Mouse (Mus musculus) hindbrain, embryonic 14.5 days (tissue): ENCODE results near the gene Rab30. TPM values are rescaled to one million over a fixed set of nuclear protein-coding genes. Genes with fewer than 3 reads are reported as not detected.
A peak's percentile ranks its signal among the peaks of the same experiment; 100 is the strongest.

Experiments
- ATAC-seq: fragments of 200-750 bp; cut with Nextera tagmentation; 2 replicates; pipeline ENCODE4 v1.8.0; 2017; ENCODE audit warnings: moderate number of reproducible peaks, mild to moderate bottlenecking, moderate TSS enrichment, moderate library complexity; ENCODE audit not compliant: low FRiP score
- DNase-seq: peaks from one replicate; pipeline ENCODE4 v3.0.0-alpha.2; 2015; ENCODE audit warnings: low spot score
- H3K27ac ChIP-seq: fragments of 300-500 bp; sonication (generic); 2 replicates; pipeline ENCODE4 v1.5.1; 2014; ENCODE audit warnings: mild to moderate bottlenecking, moderate library complexity
- H3K27me3 ChIP-seq: fragments of 300-500 bp; sonication (generic); 2 replicates; pipeline ENCODE4 v1.6.1; 2014; ENCODE audit warnings: mild to moderate bottlenecking, low read length, mixed read lengths; ENCODE audit not compliant: control insufficient read depth, insufficient read depth
- H3K36me3 ChIP-seq: fragments of 300-500 bp; sonication (generic); replicated peaks from 2 replicates; pipeline ENCODE4 v1.6.1; 2014; ENCODE audit not compliant: control insufficient read depth, insufficient read depth
- H3K4me1 ChIP-seq: fragments of 300-500 bp; sonication (generic); replicated peaks from 2 replicates; pipeline ENCODE4 v1.6.1; 2014; ENCODE audit warnings: antibody characterized with exemption, low read length, mixed read lengths; ENCODE audit not compliant: control insufficient read depth, insufficient read depth
- H3K4me2 ChIP-seq: fragments of 300-500 bp; sonication (generic); replicated peaks from 2 replicates; pipeline ENCODE4 v1.6.1; 2014; ENCODE audit warnings: mild to moderate bottlenecking, moderate library complexity
- H3K4me3 ChIP-seq: fragments of 300-500 bp; sonication (generic); replicated peaks from 2 replicates; pipeline ENCODE4 v1.5.1; 2014; ENCODE audit warnings: mild to moderate bottlenecking, low read length
- H3K9ac ChIP-seq: fragments of 300-500 bp; sonication (generic); 2 replicates; pipeline ENCODE4 v1.6.1; 2014
- H3K9me3 ChIP-seq: fragments of 300-500 bp; sonication (generic); 2 replicates; pipeline ENCODE4 v1.6.1; 2016; ENCODE audit warnings: low read length; ENCODE audit not compliant: control insufficient read depth
- WGBS: fragments of 180-500 bp; shearing (Covaris S2); extraction: QIAGEN DNeasy Blood & Tissue Kit; methylation state at CpG from one replicate; pipeline ENCODE4 v1.1.7; 2014; 5-methylcytosine and 5-hydroxymethylcytosine counted together
- polyA plus RNA-seq: library from polyadenylated mRNA; unstranded; fragments of >200 nt; fragmentation: Nextera tagmentation; extraction: Ambion mirVana; gene quantifications from 2 replicates; pipeline ENCODE4 v1.2.1, GENCODE M21; 2014

Gene Rab30
- polyA plus RNA-seq, 1 experiment from 2014 or later: 24.2 TPM

GRCm38 (mm10) chr7:92740411-92741115 is 840 bp upstream of the Rab30 start:
- peak overlapping the region; percentile 97 for H3K27ac ChIP-seq
- DNase-seq (no peak), ATAC-seq (no peak)
- no peaks in the 10 kb centered on the region for H3K27me3 ChIP-seq
- WGBS: 3% methylated on average over 23 of the region's 23 CpGs
- peaks cover 41% of the 10 kb centered on the region for H3K4me1 ChIP-seq
- H3K36me3 ChIP-seq: peaks cover 24% of the 10 kb centered on the region
- no peaks in the 10 kb centered on the region for H3K9me3 ChIP-seq
- peak overlapping the region; percentile 88 for H3K4me2 ChIP-seq
- H3K9ac ChIP-seq: peak overlapping the region; percentile 98
- peak overlapping the region; percentile 82 for H3K4me3 ChIP-seq

- H3K27ac ChIP-seq: peak overlapping the region; percentile 97
- H3K4me1 ChIP-seq: peaks cover 41% of the 10 kb centered on the region
- 1% methylated on average over 9 of the region's 9 CpGs for WGBS
- peaks cover 16% of the 10 kb centered on the region for H3K36me3 ChIP-seq
- H3K9me3 ChIP-seq: no peaks in the 10 kb centered on the region
- H3K9ac ChIP-seq: peak overlapping the region; percentile 67
- DNase-seq (no peak), ATAC-seq (peak; percentile 40)
- peak overlapping the region; percentile 82 for H3K4me3 ChIP-seq
- peak overlapping the region; percentile 88 for H3K4me2 ChIP-seq
- no peaks in the 10 kb centered on the region for H3K27me3 ChIP-seq
Observed at GRCm38 (mm10) chr7:92741861-92742249, 452 bp downstream of the Rab30 start.

GRCm38 (mm10) chr7:92742341-92742741 is 938 bp downstream of the Rab30 start:
- H3K4me1 ChIP-seq: peaks cover 40% of the 10 kb centered on the region
- peak overlapping the region; percentile 67 for H3K9ac ChIP-seq
- peak overlapping the region; percentile 82 for H3K4me3 ChIP-seq
- H3K36me3 ChIP-seq: peaks cover 14% of the 10 kb centered on the region
- no peaks in the 10 kb centered on the region for H3K27me3 ChIP-seq
- DNase-seq: peak; percentile 61
- H3K9me3 ChIP-seq: no peaks in the 10 kb centered on the region
- H3K4me2 ChIP-seq: peak overlapping the region; percentile 88
- ATAC-seq: no peak
- under 1% methylated on average over 16 of the region's 16 CpGs for WGBS
- H3K27ac ChIP-seq: peak overlapping the region; percentile 97; the same call in 1 of the 2 replicates

- H3K36me3 ChIP-seq: peaks cover 13% of the 10 kb centered on the region
- 2% methylated on average over 6 of the region's 6 CpGs for WGBS
- ATAC-seq (no peak), DNase-seq (no peak)
- peaks cover 36% of the 10 kb centered on the region for H3K4me1 ChIP-seq
- H3K9me3 ChIP-seq: no peaks in the 10 kb centered on the region
- no peaks in the 10 kb centered on the region for H3K27me3 ChIP-seq
- peak overlapping the region; percentile 67 for H3K9ac ChIP-seq
- H3K4me2 ChIP-seq: peak overlapping the region; percentile 88
- H3K27ac ChIP-seq: no peak overlapping the region
- H3K4me3 ChIP-seq: peak overlapping the region; percentile 82
Observed at GRCm38 (mm10) chr7:92742774-92743173, 1.4 kb downstream of the Rab30 start.

GRCm38 (mm10) chr7:92743325-92743724 is 1.9 kb downstream of the Rab30 start:
- DNase-seq (no peak), ATAC-seq (no peak)
- peak overlapping the region; percentile 67 for H3K9ac ChIP-seq
- no peaks in the 10 kb centered on the region for H3K9me3 ChIP-seq
- H3K4me1 ChIP-seq: peaks cover 30% of the 10 kb centered on the region
- H3K4me3 ChIP-seq: peak overlapping the region; percentile 82
- H3K36me3 ChIP-seq: peaks cover 7% of the 10 kb centered on the region
- H3K27ac ChIP-seq: no peak overlapping the region
- H3K4me2 ChIP-seq: peak overlapping the region; percentile 88
- no peaks in the 10 kb centered on the region for H3K27me3 ChIP-seq
- 10% methylated on average over 6 of the region's 6 CpGs for WGBS

DNA sequence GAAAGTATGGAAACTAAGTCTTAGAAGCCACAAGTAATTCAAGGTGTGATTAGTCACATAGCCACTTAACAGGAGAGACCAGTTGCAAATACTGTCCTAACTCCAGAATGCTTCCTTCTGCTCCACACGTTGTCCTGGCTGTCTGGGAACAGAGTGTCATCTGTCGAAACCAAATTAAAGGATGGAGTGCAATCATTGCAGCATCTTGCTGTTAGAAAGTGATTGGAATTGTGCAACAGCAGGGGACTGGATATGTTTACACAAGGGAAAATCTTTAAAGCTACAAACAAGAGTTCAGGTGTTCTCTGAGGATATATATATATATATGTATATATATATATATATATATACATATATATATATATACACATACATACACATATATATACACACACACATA is 9.0 kb downstream of the Rab30 start:
- Histone ChIP-seq H3K9ac (no peak overlapping the region), H3K4me2 (no peak overlapping the region), H3K27me3 (no peaks in the 10 kb centered on the region), H3K9me3 (no peaks in the 10 kb centered on the region), H3K4me1 (no peaks in the 10 kb centered on the region), H3K36me3 (no peaks in the 10 kb centered on the region), H3K27ac (no peak overlapping the region), H3K4me3 (no peak overlapping the region)
- ATAC-seq (no peak), DNase-seq (no peak)
- 60% methylated on average over 2 of the region's 2 CpGs for WGBS

GRCm38 (mm10) chr7:92758067-92758466 is 16.7 kb downstream of the Rab30 start:
- Histone ChIP-seq H3K4me2 (no peak overlapping the region), H3K9ac (no peak overlapping the region), H3K27me3 (no peaks in the 10 kb centered on the region), H3K36me3 (no peaks in the 10 kb centered on the region), H3K4me1 (no peaks in the 10 kb centered on the region), H3K9me3 (no peaks in the 10 kb centered on the region), H3K27ac (no peak overlapping the region), H3K4me3 (no peak overlapping the region)
- no peak for ATAC-seq
- no peak for DNase-seq
- 85% methylated on average over 5 of the region's 5 CpGs for WGBS

- DNase-seq: no peak
- Histone ChIP-seq H3K4me1 (0 out of 2 replicates have a peak, but pooled peaks cover 5% of the 10 kb centered on the region), H3K27me3 (no peaks in the 10 kb centered on the region), H3K9me3 (no peaks in the 10 kb centered on the region), H3K9ac (no peak overlapping the region), H3K36me3 (no peaks in the 10 kb centered on the region), H3K4me3 (no peak overlapping the region), H3K4me2 (no peak overlapping the region), H3K27ac (no peak overlapping the region)
- ATAC-seq: no peak
- WGBS: 85% methylated on average over 6 of the region's 6 CpGs
Observed at GRCm38 (mm10) chr7:92760651-92761050, 19.2 kb downstream of the Rab30 start.

DNA sequence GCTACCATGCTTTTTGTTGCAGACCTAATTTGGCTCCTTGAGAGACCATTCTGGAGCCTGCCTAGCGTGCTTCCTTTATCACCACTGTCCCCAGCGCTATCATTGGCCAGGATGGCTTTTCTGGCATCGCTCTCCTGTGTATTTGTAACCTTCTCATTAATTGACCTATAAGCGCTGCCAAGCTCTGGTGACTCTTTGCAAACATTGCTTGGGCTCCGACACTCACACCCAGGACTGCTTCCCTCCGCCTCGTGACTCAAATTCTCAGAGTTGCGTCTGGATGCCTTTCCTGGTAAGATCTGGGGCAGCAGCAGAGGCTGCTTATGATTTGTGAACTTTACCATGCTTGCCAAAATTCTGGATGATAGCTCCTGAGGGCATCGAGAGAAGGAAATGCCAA is 19.8 kb downstream of the Rab30 start:
- Histone ChIP-seq H3K36me3 (no peaks in the 10 kb centered on the region), H3K4me3 (no peak overlapping the region), H3K9ac (no peak overlapping the region), H3K9me3 (no peaks in the 10 kb centered on the region), H3K27me3 (no peaks in the 10 kb centered on the region), H3K4me1 (peaks cover 9% of the 10 kb centered on the region; the same call in 1 of the 2 replicates), H3K27ac (no peak overlapping the region), H3K4me2 (no peak overlapping the region)
- WGBS: 91% methylated on average over 9 of the region's 9 CpGs
- ATAC-seq: no peak
- no peak for DNase-seq
